Mouse (Mus musculus) heart, embryonic 10.5 days (tissue): Measurements from ENCODE around the gene Rhoh. TPM values are rescaled to one million over a fixed set of nuclear protein-coding genes. Genes with fewer than 3 reads are reported as not detected.

Experiments
- DNase-seq: peaks from one replicate; pipeline ENCODE4 v3.0.0-alpha.2; 2017; ENCODE audit warnings: low spot score
- H3K27ac ChIP-seq: fragments of 300-500 bp; sonication (generic); 2 replicates; pipeline ENCODE4 v1.5.1; 2016; ENCODE audit warnings: mild to moderate bottlenecking
- H3K27me3 ChIP-seq: fragments of 300-500 bp; sonication (generic); 2 replicates; pipeline ENCODE4 v1.6.1; 2016; ENCODE audit warnings: mild to moderate bottlenecking; ENCODE audit not compliant: poor library complexity, insufficient read depth, severe bottlenecking
- H3K36me3 ChIP-seq: fragments of 300-500 bp; sonication (generic); 2 replicates; pipeline ENCODE4 v1.6.1; 2016; ENCODE audit warnings: mild to moderate bottlenecking, moderate library complexity
- H3K4me1 ChIP-seq: fragments of 300-500 bp; sonication (generic); 2 replicates; pipeline ENCODE4 v1.6.1; 2016; ENCODE audit warnings: mild to moderate bottlenecking
- H3K4me3 ChIP-seq: fragments of 300-500 bp; sonication (generic); 2 replicates; pipeline ENCODE4 v1.5.1; 2016; ENCODE audit warnings: mild to moderate bottlenecking, moderate library complexity
- H3K9me3 ChIP-seq: fragments of 300-500 bp; sonication (generic); 2 replicates; pipeline ENCODE4 v1.6.1; 2016; ENCODE audit warnings: mild to moderate bottlenecking, moderate library complexity
- WGBS: fragments of 180-500 bp; shearing (Covaris S2); methylation state at CpG from one replicate; pipeline ENCODE4 v1.1.7; 2016; 5-methylcytosine and 5-hydroxymethylcytosine counted together
- polyA plus RNA-seq: library from polyadenylated mRNA; unstranded; fragments of >200 nt; fragmentation: Nextera tagmentation; extraction: Ambion mirVana; gene quantifications from 2 replicates; pipeline ENCODE4 v1.2.1, GENCODE M21; 2016

The Rhoh gene
- polyA plus RNA-seq, 1 experiment from 2014 or later = 0.55 TPM

DNA sequence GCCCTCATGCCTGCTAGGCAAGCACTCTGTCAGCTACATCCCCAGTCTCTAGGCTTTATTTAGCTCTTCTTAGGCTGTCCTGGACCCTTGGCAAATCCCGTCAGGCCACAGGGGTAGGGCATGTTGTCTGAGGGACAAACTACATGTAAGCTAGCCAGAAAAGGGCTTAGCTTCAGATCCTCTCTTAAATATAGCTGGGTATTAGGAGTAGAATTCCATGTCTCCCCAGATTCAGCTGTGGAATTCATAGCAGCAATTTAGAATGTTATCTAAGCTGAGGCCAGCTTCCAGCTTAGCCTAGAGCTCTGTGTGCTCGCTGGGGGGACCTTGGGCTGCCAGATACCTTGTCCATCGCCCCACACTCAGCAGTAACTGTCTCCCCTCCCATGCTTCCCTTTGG lies 14.1 kb upstream of the Rhoh start:
- Histone ChIP-seq H3K4me3 (no peak overlapping the region), H3K36me3 (no peaks in the 10 kb centered on the region), H3K27ac (peak overlapping the region; percentile 64), H3K9me3 (no peaks in the 10 kb centered on the region), H3K27me3 (no peaks in the 10 kb centered on the region), H3K4me1 (peaks cover 21% of the 10 kb centered on the region)
- no peak for DNase-seq
- 54% methylated on average over 3 of the region's 3 CpGs for WGBS

DNA sequence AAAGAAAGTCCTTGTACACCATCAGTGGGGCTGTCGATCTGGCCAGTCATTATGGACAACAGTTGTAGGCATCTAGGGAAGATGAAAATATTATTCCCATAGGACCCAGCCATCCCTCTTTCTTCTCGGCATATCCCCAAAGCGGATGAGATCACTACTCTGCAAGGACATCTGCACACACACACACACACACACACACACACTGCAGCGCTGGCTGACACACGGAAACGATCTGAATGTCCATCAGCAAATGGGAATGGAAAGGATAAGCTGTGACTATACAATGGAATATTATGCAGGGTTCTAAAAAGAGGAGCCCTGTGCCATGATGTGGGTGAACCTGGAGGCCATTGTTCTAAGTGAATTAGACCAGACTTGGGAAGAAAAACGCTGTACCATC lies 13.4 kb upstream of the Rhoh start:
- WGBS = 77% methylated on average over 7 of the region's 7 CpGs
- no peaks in the 10 kb centered on the region for H3K9me3 ChIP-seq
- no peak for DNase-seq
- no peak overlapping the region for H3K27ac ChIP-seq
- H3K4me3 ChIP-seq = no peak overlapping the region
- H3K27me3 ChIP-seq = no peaks in the 10 kb centered on the region
- no peaks in the 10 kb centered on the region for H3K36me3 ChIP-seq
- peaks cover 19% of the 10 kb centered on the region for H3K4me1 ChIP-seq

DNA sequence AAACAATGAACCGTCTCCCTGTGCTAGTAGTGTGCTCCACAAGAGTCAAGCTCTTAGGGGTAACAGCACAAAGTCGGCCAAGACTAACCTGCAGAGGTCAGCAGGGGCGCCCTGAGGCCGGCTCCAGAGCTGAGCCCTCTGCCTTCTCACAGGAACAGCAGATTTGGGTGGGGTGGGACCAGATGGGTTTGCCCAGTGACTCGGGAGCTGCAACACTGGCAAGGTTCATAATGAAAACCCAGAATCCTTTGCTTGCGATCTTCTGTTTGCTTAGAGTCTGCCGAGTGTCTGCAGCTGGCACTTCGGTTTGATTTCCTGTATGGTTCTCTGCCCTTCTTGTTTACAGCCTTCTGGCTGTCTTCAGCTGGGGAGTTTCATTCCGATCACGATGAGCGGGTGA lies 10.2 kb upstream of the Rhoh start:
- DNase-seq = no peak
- H3K4me3 ChIP-seq = no peak overlapping the region
- H3K27ac ChIP-seq = no peak overlapping the region
- no peaks in the 10 kb centered on the region for H3K27me3 ChIP-seq
- 66% methylated on average over 11 of the region's 11 CpGs for WGBS
- no peaks in the 10 kb centered on the region for H3K9me3 ChIP-seq
- no peaks in the 10 kb centered on the region for H3K36me3 ChIP-seq
- peaks cover 17% of the 10 kb centered on the region for H3K4me1 ChIP-seq

DNA sequence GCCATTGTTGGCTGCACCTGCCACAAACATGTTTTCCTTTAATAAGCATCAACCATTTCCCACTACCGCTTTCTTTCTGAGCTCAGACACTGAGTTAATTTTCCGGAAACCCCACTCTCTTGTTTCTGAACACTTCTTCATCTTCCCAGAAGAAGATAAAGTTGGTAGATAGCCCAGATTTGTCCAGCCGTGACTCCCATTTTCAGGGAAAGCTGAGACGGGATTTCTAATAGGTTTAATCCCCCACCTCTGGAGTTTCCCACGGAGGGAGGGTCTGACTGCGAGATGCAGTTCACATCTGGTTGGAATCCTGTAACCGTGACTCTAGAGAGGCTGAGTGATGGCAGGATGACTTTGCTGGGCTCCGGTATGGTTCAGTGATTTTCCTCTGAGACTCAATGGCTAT lies 6.2 kb upstream of the Rhoh start:
- Histone ChIP-seq H3K27me3 (no peaks in the 10 kb centered on the region), H3K27ac (no peak overlapping the region), H3K4me1 (peaks cover 16% of the 10 kb centered on the region), H3K36me3 (no peaks in the 10 kb centered on the region), H3K9me3 (no peaks in the 10 kb centered on the region), H3K4me3 (no peak overlapping the region)
- 71% methylated on average over 8 of the region's 8 CpGs for WGBS
- DNase-seq = no peak

DNA sequence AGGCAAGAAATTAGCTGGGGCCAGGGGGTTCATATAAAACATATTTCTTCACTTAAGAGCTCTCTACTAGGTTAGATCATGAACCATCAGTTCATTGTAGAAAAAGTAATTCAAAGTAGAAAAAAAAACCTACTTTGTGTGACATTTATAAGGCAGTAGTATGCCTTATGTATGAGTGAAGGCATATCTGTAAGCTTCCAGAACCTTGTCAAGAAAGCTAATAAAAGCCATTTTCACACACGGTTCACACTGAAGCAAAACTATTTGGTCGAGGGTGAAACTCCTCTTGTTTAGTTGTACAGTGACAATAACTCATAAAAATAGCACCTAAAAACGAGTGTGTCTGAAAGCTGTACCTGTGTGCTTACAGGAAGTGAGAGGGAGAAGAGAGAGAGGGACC lies 5.4 kb upstream of the Rhoh start:
- DNase-seq = no peak
- H3K27me3 ChIP-seq = no peaks in the 10 kb centered on the region
- H3K4me3 ChIP-seq = no peak overlapping the region
- no peaks in the 10 kb centered on the region for H3K36me3 ChIP-seq
- H3K27ac ChIP-seq = no peak overlapping the region
- 63% methylated on average over 3 of the region's 3 CpGs for WGBS
- H3K9me3 ChIP-seq = no peaks in the 10 kb centered on the region
- H3K4me1 ChIP-seq = peaks cover 20% of the 10 kb centered on the region

DNA sequence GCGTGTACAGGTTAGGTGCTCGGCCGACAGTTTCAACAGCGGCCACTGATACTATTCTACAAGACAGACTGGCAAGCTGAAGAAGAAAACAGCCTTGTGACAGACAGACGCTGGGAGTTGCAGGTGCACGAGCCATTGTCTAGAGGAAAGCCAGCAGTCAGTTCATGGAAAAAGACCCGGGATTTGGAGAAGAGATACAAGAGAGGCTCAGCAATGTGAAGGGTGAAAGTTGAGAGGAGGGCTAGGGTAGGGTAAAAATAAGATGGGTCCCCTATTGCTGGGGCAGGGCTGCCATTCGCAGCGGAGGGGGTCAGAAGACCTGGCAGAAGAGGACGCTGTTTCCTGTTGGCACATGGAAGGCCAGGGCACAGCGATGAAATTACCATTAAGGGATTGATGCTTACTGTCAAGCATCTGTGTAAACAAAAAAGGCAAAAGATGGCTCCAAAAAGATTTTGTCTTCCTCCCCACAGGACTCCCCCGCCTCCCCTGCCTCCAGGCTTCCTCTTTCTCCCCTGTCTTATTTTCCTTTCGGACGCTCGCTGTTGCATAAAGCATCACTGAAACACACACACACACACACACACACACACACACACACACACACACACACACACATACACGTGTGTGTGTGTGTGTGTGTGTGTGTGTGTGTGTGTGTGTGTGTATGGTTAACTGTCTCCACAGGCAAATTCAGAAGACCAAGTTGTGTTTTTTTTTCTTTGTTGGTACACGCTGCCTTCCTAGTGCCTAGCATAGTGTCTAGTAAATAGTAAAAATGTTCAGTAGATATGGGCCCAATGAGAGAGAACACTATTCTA lies 4.2 kb upstream of the Rhoh start:
- H3K4me3 ChIP-seq = no peak overlapping the region
- H3K36me3 ChIP-seq = no peaks in the 10 kb centered on the region
- no peak overlapping the region; the same call in 1 of the 2 replicates for H3K27ac ChIP-seq
- no peak for DNase-seq
- H3K27me3 ChIP-seq = no peaks in the 10 kb centered on the region
- H3K4me1 ChIP-seq = peaks cover 19% of the 10 kb centered on the region
- 79% methylated on average over 16 of the region's 17 CpGs for WGBS
- H3K9me3 ChIP-seq = no peaks in the 10 kb centered on the region

DNA sequence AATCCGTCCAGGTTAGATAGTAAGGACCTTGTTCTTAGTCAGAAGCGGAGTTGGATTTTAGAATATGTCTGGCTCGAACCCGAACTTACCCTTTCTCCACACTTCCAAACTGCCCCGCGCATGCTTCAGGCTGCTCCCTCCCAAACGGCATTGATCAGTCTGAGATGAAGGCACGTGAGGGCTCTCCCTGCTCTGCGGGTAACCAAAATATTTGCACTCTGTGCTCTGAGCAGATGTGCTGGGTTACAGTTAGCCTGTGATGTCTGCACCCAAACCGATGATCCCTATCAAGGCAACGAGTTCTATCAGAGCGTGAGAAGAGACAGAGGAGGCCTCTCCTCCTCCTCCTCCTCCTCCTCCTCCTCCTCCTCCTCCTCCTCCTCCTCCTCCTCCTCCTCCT lies 3.1 kb upstream of the Rhoh start:
- Histone ChIP-seq H3K4me1 (peaks cover 19% of the 10 kb centered on the region), H3K27me3 (no peaks in the 10 kb centered on the region), H3K4me3 (no peak overlapping the region), H3K36me3 (no peaks in the 10 kb centered on the region), H3K27ac (no peak overlapping the region; the same call in 1 of the 2 replicates), H3K9me3 (no peaks in the 10 kb centered on the region)
- 75% methylated on average over 12 of the region's 12 CpGs for WGBS
- no peak for DNase-seq

DNA sequence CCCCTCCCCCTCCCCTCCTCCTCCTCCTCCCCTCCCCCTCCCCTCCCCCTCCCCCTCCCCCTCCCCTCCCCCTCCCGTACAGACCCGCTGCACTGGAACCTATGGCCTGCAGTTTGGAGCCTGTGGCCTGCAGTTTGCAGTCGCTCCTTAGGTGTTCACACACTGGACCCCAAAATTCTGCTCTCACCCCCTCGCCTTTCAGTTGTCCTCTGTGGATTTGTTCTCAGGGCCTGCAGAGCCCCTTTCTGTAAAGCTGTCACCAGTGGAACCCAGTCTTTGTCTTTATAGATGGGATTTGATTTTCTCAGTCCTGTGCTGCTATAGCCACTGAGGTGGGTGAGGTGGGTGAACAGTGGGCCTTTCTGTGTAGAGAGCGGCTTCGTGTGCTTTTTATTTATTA lies 2.7 kb upstream of the Rhoh start:
- no peaks in the 10 kb centered on the region for H3K9me3 ChIP-seq
- 79% methylated on average over 4 of the region's 6 CpGs for WGBS
- H3K4me1 ChIP-seq = peaks cover 19% of the 10 kb centered on the region
- no peaks in the 10 kb centered on the region for H3K36me3 ChIP-seq
- H3K4me3 ChIP-seq = no peak overlapping the region
- no peaks in the 10 kb centered on the region for H3K27me3 ChIP-seq
- DNase-seq = no peak
- no peak overlapping the region for H3K27ac ChIP-seq

DNA sequence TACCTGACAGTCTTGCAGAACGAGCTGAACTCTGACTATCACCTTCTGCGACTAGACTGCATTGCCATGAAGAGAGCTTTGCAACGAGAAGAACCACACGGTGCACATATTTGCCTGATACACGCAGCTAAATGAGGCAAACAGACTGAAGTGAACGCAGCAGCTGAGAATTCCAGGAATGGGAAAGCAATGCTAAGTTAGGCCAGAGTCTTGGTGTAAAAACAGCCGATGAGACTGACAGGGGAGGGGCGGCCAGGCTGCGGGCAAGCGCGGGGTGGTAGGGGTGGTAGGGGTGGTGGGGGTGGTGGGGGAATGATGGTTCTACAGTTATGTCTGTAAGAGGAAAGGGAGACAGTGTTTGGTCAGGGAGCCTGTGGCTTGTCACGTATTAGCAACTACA lies 2.1 kb upstream of the Rhoh start:
- Histone ChIP-seq H3K9me3 (no peaks in the 10 kb centered on the region), H3K4me1 (peaks cover 19% of the 10 kb centered on the region), H3K4me3 (no peak overlapping the region), H3K36me3 (no peaks in the 10 kb centered on the region), H3K27ac (peak overlapping the region; percentile 70; the same call in 1 of the 2 replicates), H3K27me3 (no peaks in the 10 kb centered on the region)
- 45% methylated on average over 12 of the region's 12 CpGs for WGBS
- no peak for DNase-seq

DNA sequence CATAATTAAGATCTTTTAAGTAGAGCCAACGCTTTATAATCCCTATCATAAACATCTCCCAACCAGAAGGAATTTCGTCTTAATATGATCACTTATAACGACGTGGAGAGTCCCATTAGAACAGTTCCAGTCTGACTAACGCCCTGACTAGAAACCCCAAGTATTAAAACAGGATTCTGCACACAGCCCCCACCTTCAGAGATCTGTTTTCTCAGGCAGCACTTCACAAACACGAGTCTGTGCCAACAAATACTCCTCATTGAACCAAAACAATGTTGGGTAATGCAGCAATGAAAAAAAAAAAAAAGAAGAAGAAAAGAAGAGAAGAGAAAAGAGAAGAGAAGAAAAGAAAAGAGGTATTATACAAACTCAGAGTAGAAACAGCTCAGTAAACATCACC lies 1.6 kb upstream of the Rhoh start:
- H3K4me3 ChIP-seq = no peak overlapping the region
- no peaks in the 10 kb centered on the region for H3K9me3 ChIP-seq
- no peaks in the 10 kb centered on the region for H3K27me3 ChIP-seq
- H3K27ac ChIP-seq = no peak overlapping the region
- H3K36me3 ChIP-seq = no peaks in the 10 kb centered on the region
- no peak for DNase-seq
- WGBS = 67% methylated on average over 6 of the region's 6 CpGs
- H3K4me1 ChIP-seq = peaks cover 19% of the 10 kb centered on the region

DNA sequence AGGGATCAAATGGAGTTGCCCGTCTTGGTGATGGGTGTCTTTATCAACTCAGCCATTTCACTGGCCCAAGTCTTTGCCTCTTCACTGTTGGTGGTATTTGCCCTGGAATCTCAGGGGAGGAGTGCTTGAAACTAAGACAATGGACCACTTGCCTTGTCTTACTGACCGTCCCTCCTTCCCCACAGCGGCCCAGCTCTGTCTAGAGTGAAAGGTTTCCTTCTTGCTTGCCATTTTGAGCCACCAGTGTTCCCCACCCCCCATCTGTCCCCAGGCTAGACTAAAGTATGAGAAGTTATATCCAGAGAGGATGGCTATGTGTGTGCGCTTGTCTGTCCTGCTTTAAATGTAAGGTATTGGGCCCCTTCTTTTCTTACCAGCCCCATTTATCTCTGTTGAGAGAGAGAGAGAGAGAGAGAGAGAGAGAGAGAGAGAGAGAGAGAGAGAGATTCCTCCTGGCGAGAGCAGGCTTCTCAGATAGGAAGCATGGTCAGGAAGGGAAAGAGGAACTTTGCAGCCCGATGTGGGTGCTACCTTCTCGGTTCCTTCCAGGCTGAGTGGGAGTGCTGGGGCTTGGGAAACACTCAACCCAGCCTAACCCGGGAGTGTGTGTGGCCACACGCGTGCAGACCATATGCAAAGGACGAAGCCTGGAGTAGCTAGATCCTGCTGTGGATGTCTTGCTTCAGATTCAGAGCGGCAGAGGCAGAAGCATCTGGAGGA lies 572 bp upstream of the Rhoh start:
- Histone ChIP-seq H3K4me3 (no peak overlapping the region), H3K27me3 (no peaks in the 10 kb centered on the region), H3K27ac (peak overlapping the region; percentile 36; the same call in 1 of the 2 replicates), H3K36me3 (no peaks in the 10 kb centered on the region), H3K4me1 (peaks cover 19% of the 10 kb centered on the region), H3K9me3 (no peaks in the 10 kb centered on the region)
- WGBS = 72% methylated on average over 12 of the region's 12 CpGs
- no peak for DNase-seq

DNA sequence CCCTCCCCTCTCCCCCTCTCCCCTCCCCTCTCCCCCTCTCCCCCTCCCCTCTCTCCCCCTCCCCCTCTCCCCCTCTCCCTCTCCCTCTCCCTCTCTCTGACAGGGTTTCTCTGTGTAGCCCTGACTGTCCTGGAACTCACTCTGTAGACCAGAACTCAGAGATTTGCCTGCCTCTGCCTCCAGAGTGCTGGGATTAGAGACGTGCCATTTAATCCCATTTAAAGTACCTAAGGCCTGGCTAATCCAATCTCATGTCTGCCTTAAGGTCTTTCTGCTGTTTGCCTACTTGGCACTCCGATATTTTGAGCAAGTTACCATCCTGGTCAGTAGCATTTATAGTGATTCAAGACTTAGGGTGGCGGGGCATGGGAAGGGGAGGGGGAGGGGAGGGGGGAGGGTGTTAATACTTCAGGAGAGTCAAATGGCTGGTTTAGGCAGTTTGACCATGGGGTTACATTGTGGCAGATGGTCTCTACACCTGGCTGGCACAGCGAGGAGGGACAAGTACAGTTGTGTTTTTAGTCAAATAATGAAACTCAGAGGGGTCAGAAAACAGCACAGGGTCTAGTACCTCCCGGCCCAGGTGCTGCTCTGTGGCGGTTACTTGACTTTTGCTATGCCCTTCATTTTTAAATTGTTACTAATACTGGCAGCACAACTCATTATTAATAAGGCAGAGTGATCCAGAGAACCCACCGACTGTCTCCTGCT lies 1.4 kb downstream of the Rhoh start:
- no peaks in the 10 kb centered on the region for H3K27me3 ChIP-seq
- no peak for DNase-seq
- H3K9me3 ChIP-seq = no peaks in the 10 kb centered on the region
- no peaks in the 10 kb centered on the region for H3K36me3 ChIP-seq
- peaks cover 14% of the 10 kb centered on the region for H3K4me1 ChIP-seq
- WGBS = 87% methylated on average over 7 of the region's 7 CpGs
- H3K4me3 ChIP-seq = no peak overlapping the region
- no peak overlapping the region for H3K27ac ChIP-seq

DNA sequence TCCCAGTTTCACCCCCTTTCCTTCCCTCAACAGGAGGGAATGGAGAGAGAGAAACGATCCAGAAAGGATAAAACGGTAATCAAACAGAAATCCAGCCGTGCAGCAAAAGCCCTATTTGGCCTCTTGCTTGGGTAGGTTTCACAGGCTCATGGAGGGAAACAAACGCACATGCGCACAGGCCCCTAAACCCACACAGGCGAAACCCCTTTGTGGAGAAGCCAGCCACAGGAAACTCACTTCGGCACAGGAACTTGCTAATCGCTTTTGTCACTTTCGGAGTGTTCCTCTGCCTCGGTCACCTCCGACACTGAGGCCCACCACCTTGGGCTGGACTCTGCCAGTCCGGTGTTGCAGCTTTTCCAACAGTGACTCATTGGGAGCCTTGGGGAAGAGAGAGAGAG lies 2.3 kb downstream of the Rhoh start:
- Histone ChIP-seq H3K36me3 (no peaks in the 10 kb centered on the region), H3K27ac (no peak overlapping the region), H3K9me3 (no peaks in the 10 kb centered on the region), H3K27me3 (no peaks in the 10 kb centered on the region), H3K4me3 (no peak overlapping the region), H3K4me1 (peaks cover 12% of the 10 kb centered on the region)
- DNase-seq = no peak
- WGBS = 70% methylated on average over 12 of the region's 12 CpGs
